Mouse (Mus musculus) midbrain, embryonic 16.5 days (tissue): ENCODE measurements around the gene Klhdc8a. TPM values are rescaled to one million over a fixed set of nuclear protein-coding genes. Genes with fewer than 3 reads are reported as not detected.

Experiments
- ATAC-seq: fragments of 200-750 bp; cut with Nextera tagmentation; 2 replicates; pipeline ENCODE4 v1.8.0; 2017; ENCODE audit warnings: moderate TSS enrichment
- H3K27ac ChIP-seq: fragments of 300-500 bp; sonication (generic); 2 replicates; pipeline ENCODE4 v1.5.1; 2014; ENCODE audit warnings: mild to moderate bottlenecking, low read length, mixed read lengths
- H3K27me3 ChIP-seq: fragments of 300-500 bp; sonication (generic); 2 replicates; pipeline ENCODE4 v1.6.1; 2014; ENCODE audit warnings: low read depth, low read length, mixed read lengths; ENCODE audit not compliant: control insufficient read depth, insufficient read depth
- H3K36me3 ChIP-seq: fragments of 300-500 bp; sonication (generic); 2 replicates; pipeline ENCODE4 v1.6.1; 2014; ENCODE audit warnings: mild to moderate bottlenecking, low read length, moderate library complexity, mixed read lengths; ENCODE audit not compliant: control insufficient read depth, insufficient read depth
- H3K4me1 ChIP-seq: fragments of 300-500 bp; sonication (generic); 2 replicates; pipeline ENCODE4 v1.6.1; 2014; ENCODE audit warnings: mild to moderate bottlenecking, low read length, mixed read lengths; ENCODE audit not compliant: control insufficient read depth, insufficient read depth
- H3K4me2 ChIP-seq: fragments of 300-500 bp; sonication (generic); 2 replicates; pipeline ENCODE4 v1.6.1; 2014; ENCODE audit warnings: mild to moderate bottlenecking, low read length, mixed read lengths
- H3K4me3 ChIP-seq: fragments of 300-500 bp; sonication (generic); 2 replicates; pipeline ENCODE4 v1.5.1; 2014; ENCODE audit warnings: low read depth, mild to moderate bottlenecking, low read length, moderate library complexity, mixed read lengths
- H3K9ac ChIP-seq: fragments of 300-500 bp; sonication (generic); 2 replicates; pipeline ENCODE4 v1.6.1; 2014; ENCODE audit warnings: low read depth, low read length, mixed read lengths
- H3K9me3 ChIP-seq: fragments of 300-500 bp; sonication (generic); replicated peaks from 2 replicates; pipeline ENCODE4 v1.6.1; 2014; ENCODE audit warnings: mild to moderate bottlenecking, low read length, mixed read lengths; ENCODE audit not compliant: control insufficient read depth, poor library complexity, severe bottlenecking
- WGBS: fragments of 180-500 bp; shearing (Covaris S2); extraction: QIAGEN DNeasy Blood & Tissue Kit; methylation state at CpG from one replicate; pipeline ENCODE4 v1.1.7; 2014; 5-methylcytosine and 5-hydroxymethylcytosine counted together
- polyA plus RNA-seq: library from polyadenylated mRNA; unstranded; fragments of >200 nt; fragmentation: Nextera tagmentation; extraction: Ambion mirVana; gene quantifications from 2 replicates; pipeline ENCODE4 v1.2.1, GENCODE M21; 2015

Klhdc8a gene
- polyA plus RNA-seq, 1 experiment from 2014 or later: 10.8 TPM

- no peaks in the 10 kb centered on the region for H3K36me3 ChIP-seq
- H3K9me3 ChIP-seq: no peaks in the 10 kb centered on the region
- H3K4me1 ChIP-seq: peaks cover 55% of the 10 kb centered on the region
- H3K27ac ChIP-seq: peak overlapping the region; percentile 72
- H3K27me3 ChIP-seq: no peaks in the 10 kb centered on the region
- H3K4me3 ChIP-seq: peak overlapping the region; percentile 7; the same call in 1 of the 2 replicates
- 15% methylated on average over 5 of the region's 5 CpGs for WGBS
- H3K4me2 ChIP-seq: peak overlapping the region; percentile 85
- H3K9ac ChIP-seq: peak overlapping the region; percentile 16; the same call in 1 of the 2 replicates
- no peak for ATAC-seq
Measured at GRCm38 (mm10) chr1:132319242-132319641, 20.8 kb downstream of the Klhdc8a start.

- no peak overlapping the region for H3K4me3 ChIP-seq
- peak overlapping the region; percentile 24 for H3K4me2 ChIP-seq
- peak; percentile 30; the same call in 1 of the 2 replicates for ATAC-seq
- 25% methylated on average over 7 of the region's 7 CpGs for WGBS
- H3K9ac ChIP-seq: peak overlapping the region; percentile 42; the same call in 1 of the 2 replicates
- no peaks in the 10 kb centered on the region for H3K27me3 ChIP-seq
- H3K9me3 ChIP-seq: no peaks in the 10 kb centered on the region
- H3K4me1 ChIP-seq: peaks cover 59% of the 10 kb centered on the region
- H3K27ac ChIP-seq: peak overlapping the region; percentile 88
- H3K36me3 ChIP-seq: no peaks in the 10 kb centered on the region
Measured at GRCm38 (mm10) chr1:132321821-132322580, 23.6 kb downstream of the Klhdc8a start.

DNA sequence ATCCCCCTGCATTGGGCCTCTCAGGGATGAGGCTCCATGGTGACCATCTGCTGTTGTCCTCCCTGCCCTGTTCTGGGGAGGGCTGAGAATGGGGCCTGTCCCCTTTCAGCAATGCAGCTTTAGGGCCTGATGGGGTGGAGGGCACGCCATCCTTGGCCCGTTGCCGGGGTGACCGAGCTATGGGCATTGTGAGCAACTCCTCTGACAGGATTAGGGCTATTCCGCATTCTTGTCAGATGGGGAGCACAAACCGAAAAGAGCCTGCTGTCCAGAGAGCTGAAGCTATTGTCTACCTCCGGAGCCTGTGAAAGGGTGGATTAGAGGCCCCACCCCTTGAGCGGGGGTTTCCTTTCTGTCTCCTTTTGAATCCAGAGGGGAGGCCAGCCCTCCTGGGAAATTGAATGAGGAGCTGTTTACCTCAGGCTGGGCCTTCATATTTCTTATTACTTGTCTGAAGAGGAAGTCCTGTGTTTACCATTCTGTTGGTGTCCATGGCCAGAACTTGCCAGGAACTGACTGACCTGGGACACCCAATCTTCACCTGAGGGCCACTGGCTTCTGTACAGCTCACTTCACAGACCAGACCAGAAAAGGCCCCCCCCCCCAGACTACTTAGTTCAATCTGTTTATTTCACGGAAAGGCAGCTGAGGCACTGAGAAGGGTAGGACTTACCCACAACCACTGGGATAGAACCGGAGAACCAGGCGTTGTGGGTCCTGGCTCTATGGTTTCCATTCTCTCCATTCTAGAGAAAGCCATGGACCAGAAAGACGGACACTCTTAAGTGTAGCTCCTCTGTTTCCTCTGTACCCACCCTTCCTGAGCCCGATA is 24.5 kb downstream of the Klhdc8a start:
- Histone ChIP-seq H3K9me3 (no peaks in the 10 kb centered on the region), H3K27me3 (no peaks in the 10 kb centered on the region), H3K9ac (peak overlapping the region; percentile 42; the same call in 1 of the 2 replicates), H3K4me3 (no peak overlapping the region), H3K4me1 (peaks cover 55% of the 10 kb centered on the region), H3K36me3 (no peaks in the 10 kb centered on the region), H3K27ac (peak overlapping the region; percentile 88), H3K4me2 (peak overlapping the region; percentile 24; the same call in 1 of the 2 replicates)
- WGBS: 7% methylated on average over 13 of the region's 13 CpGs
- ATAC-seq: peak; percentile 87

DNA sequence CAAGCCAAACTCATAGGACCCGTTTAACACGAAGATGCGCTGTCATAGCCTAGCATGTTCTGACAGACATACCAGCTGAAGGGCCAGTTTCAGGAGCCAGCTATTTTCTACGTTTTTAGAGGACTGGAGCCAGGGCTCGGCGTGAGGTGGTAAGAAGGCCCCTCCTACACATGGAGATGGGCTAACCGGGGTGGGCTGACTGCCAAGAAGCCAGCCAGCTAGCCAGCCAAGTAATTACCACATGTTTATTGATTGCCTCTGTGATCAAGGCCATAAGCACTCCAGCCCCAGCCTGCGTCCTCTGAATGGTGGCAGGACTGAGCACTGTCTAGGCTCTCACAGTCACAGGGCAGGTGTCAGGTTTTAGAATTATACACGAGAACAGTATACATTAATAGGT is 28.4 kb downstream of the Klhdc8a start:
- WGBS: 34% methylated on average over 9 of the region's 9 CpGs
- H3K27ac ChIP-seq: peak overlapping the region; percentile 63
- no peaks in the 10 kb centered on the region for H3K27me3 ChIP-seq
- H3K4me3 ChIP-seq: no peak overlapping the region
- H3K9me3 ChIP-seq: no peaks in the 10 kb centered on the region
- no peak overlapping the region for H3K4me2 ChIP-seq
- no peak overlapping the region for H3K9ac ChIP-seq
- peaks cover 31% of the 10 kb centered on the region for H3K4me1 ChIP-seq
- peak; percentile 29; the same call in 1 of the 2 replicates for ATAC-seq
- H3K36me3 ChIP-seq: peaks cover 7% of the 10 kb centered on the region; the same call in 1 of the 2 replicates

DNA sequence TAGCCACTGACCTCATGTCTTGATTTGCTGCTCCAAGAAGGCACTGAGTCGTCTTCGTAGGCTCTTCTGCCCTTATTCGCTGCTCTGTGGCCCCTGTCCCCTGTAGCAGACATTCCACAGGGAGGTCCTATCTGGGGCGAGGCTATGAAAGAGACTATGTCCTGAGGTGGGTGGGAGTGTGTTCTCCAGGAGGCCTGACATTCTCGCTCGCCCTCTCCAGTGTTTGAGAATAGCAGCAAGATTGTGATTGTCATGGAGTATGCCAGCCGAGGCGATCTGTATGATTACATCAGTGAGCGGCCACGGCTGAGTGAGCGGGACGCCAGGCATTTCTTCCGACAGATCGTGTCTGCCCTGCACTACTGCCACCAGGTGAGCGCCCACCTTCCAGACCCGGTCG is 29.1 kb downstream of the Klhdc8a start:
- no peak overlapping the region for H3K4me2 ChIP-seq
- peaks cover 8% of the 10 kb centered on the region; the same call in 1 of the 2 replicates for H3K36me3 ChIP-seq
- no peak for ATAC-seq
- no peaks in the 10 kb centered on the region for H3K27me3 ChIP-seq
- WGBS: 74% methylated on average over 17 of the region's 17 CpGs
- H3K9me3 ChIP-seq: no peaks in the 10 kb centered on the region
- 0 out of 2 replicates have a peak overlapping the region, but pooled peaks have one; percentile 63 for H3K27ac ChIP-seq
- peaks cover 26% of the 10 kb centered on the region for H3K4me1 ChIP-seq
- no peak overlapping the region for H3K4me3 ChIP-seq
- no peak overlapping the region for H3K9ac ChIP-seq

DNA sequence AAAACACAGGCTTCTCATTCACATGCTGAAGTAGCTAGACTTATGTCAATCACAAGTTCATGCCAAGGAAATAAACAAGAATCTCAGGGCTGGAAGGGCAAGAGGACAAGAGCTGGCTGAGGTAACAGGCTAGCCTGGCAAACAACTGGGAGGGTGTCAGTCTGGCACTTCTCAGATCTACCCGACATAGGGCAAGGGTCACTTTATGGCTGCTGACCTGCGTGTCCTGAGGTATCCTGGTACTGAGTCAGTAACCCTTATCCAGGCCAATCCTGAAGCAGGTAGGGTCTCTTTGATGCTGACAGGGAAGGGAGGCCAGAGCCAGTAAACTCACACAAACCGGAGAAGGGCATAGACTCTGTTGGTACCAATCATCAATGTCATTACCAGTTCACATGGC is 30.1 kb downstream of the Klhdc8a start:
- H3K4me2 ChIP-seq: no peak overlapping the region
- WGBS: 90% methylated on average over 3 of the region's 3 CpGs
- no peak overlapping the region for H3K27ac ChIP-seq
- peaks cover 8% of the 10 kb centered on the region; the same call in 1 of the 2 replicates for H3K36me3 ChIP-seq
- no peaks in the 10 kb centered on the region for H3K9me3 ChIP-seq
- no peak overlapping the region for H3K9ac ChIP-seq
- peaks cover 28% of the 10 kb centered on the region for H3K4me1 ChIP-seq
- no peak for ATAC-seq
- H3K4me3 ChIP-seq: no peak overlapping the region
- H3K27me3 ChIP-seq: no peaks in the 10 kb centered on the region

- no peak overlapping the region for H3K9ac ChIP-seq
- H3K4me1 ChIP-seq: peaks cover 29% of the 10 kb centered on the region
- H3K4me3 ChIP-seq: no peak overlapping the region
- H3K9me3 ChIP-seq: no peaks in the 10 kb centered on the region
- no peak for ATAC-seq
- H3K27me3 ChIP-seq: no peaks in the 10 kb centered on the region
- no peak overlapping the region for H3K27ac ChIP-seq
- no peak overlapping the region for H3K4me2 ChIP-seq
- H3K36me3 ChIP-seq: peaks cover 8% of the 10 kb centered on the region; the same call in 1 of the 2 replicates
- WGBS: 75% methylated on average over 7 of the region's 7 CpGs
Measured at GRCm38 (mm10) chr1:132329656-132330055, 31.2 kb downstream of the Klhdc8a start.

GRCm38 (mm10) chr1:132330397-132330796 is 32.0 kb downstream of the Klhdc8a start:
- no peak for ATAC-seq
- Histone ChIP-seq H3K36me3 (peaks cover 8% of the 10 kb centered on the region; the same call in 1 of the 2 replicates), H3K27me3 (no peaks in the 10 kb centered on the region), H3K9ac (no peak overlapping the region), H3K27ac (peak overlapping the region; percentile 22; the same call in 1 of the 2 replicates), H3K4me3 (no peak overlapping the region), H3K9me3 (no peaks in the 10 kb centered on the region), H3K4me1 (peaks cover 35% of the 10 kb centered on the region), H3K4me2 (no peak overlapping the region)
- 43% methylated on average over 15 of the region's 15 CpGs for WGBS
